Mouse (Mus musculus) c-Kit-positive CD71-positive TER-119-positive erythroid progenitor cells, embryonic 14.5 days (primary cell): Measurements from ENCODE around the gene Vps33b.
"Not testable (repeated sequence)": the region's sequence is repeated elsewhere in the genome, so short reads cannot be mapped to it uniquely, and the experiment has no call there.

Source experiments
- DNase-seq: peaks from one replicate; pipeline ENCODE4 v3.0.0-alpha.2; 2013; ENCODE audit warnings: low spot score

Gene Vps33b

DNA sequence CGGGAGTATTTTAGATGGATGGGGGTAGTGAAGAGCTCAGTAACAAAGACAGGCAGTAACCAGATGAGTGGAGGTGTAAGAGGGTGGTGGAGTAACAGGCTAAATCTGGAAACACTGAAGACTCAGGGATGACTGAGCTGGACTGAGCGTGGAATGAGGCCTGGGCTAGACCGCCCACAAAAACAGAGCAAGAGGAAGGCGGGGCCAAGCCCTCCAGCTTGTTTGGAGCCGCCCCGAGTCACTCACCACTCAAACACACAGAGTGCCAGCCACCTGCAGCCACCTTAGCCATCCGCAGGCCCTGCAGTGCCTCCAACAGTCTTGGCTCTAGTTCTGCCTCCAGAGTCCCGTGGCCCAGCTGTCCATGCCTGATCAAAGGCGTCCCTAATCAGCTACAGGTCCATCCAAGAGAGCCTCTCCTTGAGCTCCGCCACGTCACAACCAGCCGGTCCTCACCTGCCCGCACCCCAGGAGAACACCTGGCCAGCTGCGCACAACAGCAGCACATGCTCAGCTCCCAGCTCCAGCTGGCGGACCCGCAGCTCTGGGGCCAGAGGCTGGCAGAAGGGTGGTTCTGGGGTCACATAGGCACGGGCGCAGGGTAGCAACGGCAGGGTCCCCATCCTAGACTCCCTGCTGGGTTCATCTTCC lies 50.5 kb downstream of the Vps33b start:
- DNase-seq, result no peak

DNA sequence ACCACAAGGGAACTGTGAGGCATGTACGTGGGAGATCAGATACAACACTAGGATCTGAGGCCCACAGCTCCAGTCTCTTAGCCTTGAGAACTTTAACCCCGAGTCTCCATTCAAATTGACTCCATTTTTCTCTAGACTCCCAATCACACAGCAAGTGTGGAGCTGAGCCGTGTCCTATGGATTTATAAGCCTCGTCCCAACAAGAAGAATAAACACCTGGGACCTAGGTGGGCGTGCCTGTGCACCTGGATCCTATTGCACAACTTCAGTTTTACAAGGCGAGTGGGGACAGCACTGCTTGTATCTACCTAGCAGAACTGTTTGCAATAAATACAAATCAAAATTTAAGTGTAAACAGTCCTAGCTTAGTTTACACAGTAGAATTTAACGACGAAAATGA lies 53.9 kb downstream of the Vps33b start:
- no peak for DNase-seq

DNA sequence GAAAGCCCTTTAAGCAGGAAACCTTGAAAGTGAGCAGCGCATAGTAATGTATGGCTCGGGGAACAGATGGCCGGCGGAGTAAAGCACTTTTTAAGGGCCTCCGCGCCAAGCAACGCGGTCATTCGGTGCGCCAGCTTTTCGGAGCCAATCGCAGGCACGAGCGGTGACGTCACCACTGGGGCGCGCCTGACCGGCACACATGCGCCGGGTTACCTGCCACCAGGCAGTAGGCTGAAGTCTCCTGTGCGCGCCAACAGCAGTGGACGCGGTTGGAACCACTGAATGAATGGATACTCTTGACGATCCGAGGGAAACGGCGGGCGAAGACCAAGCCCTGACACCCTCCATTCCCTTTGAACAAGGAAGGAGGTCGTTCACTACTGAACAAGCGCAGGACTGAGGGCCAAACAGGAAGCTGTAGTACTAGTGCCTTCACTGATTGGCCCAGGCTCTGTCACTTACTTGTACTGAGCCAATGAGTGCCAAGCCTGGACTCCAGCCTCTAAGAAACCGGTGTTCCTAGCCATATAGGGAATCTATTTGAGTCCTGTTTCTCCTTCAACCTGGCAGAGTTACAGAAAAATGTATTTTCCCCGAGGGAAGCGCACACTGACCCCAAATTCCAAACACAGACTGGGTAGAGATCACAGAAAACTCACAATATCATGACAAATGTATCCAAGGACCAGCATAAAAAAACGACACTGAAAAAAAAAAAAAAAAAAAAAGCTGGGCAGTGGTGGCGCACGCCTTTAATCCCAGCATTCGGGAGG lies 54.8 kb downstream of the Vps33b start, which contains the start of gene Rccd1:
Gene Rccd1, minus strand, starts transcription at position 412 of the 773 bp plus-strand sequence.
- peak; percentile 93 for DNase-seq

DNA sequence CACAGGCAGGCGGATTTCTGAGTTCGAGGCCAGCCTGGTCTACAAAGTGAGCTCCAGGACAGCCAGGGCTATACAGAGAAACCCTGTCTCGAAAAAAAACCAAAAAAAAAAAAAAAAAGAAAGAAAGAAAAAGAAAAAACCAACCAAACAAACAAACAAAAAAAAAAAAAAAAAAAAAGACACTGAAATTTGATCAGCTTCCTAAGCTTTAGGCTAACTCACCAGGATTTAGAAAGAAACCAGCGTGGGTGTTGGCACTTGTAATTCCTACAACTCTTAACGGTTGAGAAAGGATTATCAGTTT lies 55.3 kb downstream of the Vps33b start:
- DNase-seq, result not testable (repeated sequence)

DNA sequence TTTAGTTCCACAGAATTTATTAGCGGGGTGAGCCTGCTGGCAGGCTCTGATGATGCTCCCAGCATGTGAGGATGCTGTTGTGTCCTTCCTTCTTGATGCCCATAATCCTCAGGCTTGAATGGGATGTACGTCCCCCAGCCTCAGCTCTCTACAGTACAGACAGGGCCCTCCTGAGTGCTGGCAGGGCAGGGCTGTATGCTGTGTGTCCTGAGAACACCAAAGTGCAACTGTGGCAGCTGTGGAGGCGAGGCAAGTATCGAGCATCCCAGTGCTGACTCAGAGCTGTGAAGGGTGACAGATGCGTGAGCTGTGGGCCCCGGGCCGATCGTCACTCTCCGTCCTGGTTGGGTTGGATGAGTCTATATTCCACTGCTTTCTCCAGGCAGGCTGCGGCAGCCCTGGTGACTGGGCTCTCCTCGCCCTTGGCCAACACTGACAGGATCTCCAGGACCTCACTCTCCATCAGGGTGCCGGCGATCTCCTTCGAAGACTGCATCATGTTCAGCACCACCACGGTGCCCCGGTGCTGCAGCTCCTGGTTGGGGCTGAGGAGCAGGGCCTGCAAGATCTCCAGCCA lies 55.9 kb downstream of the Vps33b start:
- DNase-seq, result no peak

DNA sequence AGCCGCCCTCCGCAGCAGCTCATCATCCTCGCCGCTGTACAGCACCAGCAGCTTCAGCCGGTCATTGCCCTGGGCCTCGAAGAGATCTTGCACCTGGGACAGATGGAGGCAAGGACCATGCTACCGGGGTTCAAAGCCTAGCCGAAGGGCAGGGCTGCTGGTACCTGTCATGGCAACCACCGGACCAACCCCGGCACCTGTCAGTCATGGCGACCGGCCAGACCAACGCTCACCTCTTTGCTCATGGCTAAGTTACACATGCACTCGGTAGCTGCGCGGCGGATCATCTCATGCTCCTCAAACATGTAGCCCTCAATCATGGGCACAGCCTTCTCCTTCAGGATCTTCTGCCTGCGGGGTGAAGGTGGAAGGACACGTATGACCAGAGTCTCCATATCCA lies 56.6 kb downstream of the Vps33b start:
- no peak for DNase-seq

DNA sequence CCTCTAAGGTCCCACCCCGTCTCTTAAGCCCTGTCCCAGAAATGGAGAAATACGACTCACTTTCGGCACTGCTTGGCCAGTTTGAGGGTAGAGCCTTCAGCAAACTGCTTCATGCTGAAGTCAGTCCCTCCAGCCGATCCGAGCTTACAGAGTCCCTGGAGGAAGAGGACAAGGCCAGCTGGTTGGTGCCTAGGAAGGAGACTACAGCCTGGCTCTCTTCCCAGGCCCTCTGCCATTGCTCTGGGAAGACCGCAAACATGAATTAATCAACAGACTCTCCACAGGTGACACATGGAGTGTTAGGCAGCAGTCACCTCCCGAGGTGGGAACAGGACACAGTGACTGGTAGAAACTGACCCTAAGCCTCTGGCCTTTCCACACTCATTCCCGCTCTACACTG lies 60.8 kb downstream of the Vps33b start:
- no peak for DNase-seq

DNA sequence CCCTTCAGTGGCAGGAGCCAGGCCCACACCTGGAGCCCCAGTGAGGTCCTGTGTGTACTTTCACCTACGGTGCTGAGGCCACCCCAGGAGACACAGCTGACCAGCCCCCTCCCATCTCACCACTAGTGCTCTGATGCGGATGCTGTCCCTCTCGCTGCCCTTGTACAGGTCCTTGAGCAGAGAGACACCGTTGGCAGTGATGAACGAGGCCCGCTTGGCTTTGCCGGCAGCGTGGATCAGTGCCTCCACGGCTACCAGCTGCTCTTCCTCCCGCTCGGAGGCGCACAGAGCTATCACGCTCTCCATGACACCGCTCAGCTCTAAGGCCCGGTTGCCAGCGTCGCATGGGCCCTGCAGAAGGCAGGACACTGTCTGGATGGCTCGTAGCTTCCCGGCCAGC lies 62.0 kb downstream of the Vps33b start:
- no peak for DNase-seq

DNA sequence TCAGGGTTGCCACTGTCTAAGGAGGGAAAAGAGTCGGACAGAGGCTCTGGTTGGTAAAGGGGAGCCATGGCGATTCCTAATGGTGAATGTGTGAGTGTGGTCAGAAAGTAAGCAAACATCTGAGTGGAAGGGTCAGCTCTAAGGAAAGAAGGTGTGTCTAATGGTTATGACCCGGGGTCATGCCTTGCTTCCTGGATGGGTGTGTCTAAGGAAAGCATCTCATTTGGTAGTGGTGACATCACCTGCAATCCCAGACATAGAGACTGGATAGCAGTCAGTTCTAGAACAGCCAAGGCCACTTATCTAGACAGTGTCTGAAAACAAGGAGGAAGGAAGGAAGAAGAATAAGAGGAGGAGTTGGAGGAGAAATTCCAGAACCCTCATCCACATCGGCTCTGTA lies 65.4 kb downstream of the Vps33b start:
- DNase-seq, result no peak

DNA sequence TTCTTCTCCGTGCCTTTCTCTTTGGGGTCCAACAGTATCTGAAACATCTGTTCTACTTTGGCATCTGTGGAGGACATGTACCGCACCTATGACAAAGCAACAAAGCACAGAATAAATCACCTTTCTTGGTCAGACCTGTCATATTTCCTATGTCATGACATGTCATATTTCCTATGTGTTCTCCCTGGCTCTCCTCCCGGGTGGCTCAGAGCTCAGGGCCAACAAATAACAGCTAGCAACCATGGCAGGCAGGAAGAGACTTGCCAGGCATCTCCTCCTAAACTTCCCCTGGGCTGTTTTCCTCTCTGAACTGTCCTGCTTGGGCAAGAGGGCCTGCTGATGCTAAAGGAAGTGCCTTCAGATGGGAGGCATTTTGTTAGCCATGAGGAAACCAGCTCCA lies 67.5 kb downstream of the Vps33b start:
- DNase-seq, result no peak

DNA sequence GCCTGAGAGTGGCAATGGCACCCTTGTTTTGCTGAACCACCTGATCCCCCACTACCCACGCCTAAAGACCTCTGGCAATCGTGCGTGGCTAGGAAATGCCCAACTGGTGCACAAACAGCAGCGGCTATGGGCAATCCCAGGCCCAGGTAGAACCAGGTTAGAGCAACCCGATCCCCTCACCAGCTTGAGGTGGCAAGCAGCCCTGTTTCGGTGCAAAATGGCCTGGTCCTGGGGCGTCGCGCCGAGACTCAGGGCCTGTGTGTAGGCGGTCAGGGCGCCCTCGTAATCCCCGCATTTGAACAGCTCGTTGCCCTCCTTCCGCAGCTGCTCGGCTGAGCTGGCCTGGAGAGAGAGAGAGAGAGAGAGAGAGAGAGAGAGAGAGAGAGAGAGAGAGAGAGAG lies 69.9 kb downstream of the Vps33b start:
- DNase-seq, result no peak

DNA sequence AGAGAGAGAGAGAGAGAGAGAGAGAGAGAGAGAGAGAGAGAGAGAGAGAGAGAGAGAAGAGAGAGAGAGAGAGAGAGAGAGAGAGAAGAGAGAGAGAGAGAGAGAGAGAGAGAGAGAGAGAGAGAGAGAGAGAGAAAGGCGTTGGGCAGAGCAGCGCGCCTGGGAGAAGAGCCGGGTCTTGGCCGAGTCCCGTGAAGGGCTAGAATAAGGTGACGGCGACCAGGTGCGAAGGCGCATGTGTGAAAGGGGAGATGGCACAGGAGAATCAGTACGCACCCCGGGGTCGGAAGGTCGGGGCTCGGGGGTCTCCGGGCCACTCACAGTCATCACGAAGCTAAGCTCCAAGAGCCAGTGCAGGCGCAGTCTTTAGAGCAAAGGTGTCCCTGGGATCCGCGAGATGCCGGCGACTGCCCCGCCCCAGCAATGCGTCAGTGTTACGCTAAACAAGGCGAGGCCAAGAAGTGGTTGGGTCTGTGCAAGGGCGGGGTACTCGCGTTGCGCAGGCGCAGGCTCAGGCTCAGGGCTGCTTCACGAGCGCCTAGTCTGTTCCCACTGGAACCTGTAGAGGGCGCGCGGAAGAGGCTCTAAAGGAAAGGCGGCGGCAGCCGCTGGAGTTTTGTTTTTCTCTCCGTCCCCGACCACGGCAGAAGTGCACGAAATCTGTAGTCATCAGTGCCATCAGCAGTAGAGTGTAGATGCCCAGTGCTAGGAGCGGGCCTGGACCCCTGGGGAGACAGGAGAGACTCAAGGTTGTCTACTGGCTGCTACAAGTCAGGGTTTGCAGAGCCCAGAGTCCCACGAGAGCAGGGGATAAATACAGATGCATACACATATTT lies 70.6 kb downstream of the Vps33b start:
- peak; percentile 99 for DNase-seq

DNA sequence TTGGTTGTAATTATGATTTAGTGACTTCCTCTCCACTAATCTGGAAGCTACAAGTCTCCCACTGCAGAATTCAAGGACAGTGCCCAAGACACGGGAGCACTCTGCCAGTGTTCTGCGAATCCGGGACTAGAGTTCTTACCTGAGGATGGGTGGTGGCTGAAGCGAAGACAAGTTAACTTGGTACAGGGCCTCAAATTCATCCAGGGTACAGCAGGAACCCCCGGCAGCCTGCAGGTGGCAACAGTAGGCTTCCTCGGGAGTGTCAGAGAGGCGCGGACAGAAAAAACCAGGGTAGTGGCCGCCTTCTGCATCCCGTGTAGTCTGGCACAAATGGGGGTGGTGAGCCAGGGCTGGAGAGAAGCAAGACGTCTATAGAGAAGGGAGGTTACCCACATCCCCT lies 71.3 kb downstream of the Vps33b start, which contains the start of gene Unc45a:
Gene Unc45a, minus strand, starts transcription at position 213 of the 400 bp plus-strand sequence.
- DNase-seq, result peak; percentile 73
